Mouse (Mus musculus): ENCODE data around the gene Cdk2ap2.

DNA sequence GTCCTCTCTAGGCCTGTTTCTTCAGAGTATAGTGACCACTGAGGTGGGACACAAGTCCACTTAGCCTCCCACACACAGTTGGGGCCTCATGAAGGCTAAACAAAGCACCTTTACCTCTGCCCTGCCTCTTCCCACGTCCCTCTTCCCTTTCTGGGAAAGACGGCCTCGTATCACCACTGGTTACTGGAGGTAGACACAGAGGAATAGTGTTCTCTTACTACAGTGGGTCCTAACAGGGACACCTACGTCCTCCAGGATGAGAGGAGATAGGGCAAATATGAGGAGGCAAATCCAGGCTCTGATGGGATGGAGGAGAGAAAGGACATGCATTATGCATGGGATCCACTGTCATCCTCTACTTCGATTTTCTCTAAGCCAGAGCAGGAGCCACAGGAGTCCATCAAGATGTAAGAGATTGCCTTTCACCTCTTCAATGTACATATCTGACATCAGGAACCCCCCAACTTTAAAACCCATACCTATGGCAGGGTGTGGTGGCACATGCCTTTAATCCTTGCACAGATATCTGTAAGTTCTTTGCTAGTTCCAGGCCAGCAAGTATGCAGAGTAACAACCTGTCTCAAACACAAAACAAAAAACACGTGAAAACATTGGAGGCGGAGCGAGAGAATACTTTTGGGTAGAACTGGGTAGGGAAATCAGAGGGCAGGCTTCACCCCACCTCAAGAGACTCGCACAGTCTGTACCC lies 51.0 kb downstream of the Cdk2ap2 start:
- TF ChIP-seq CTCF (IDR thresholded peaks at IDR 0.05; ENCODE audit: low read depth, low read length) = no peak
- TF ChIP-seq POLR2A (IDR thresholded peaks at IDR 0.05; ENCODE audit: extremely low read depth, insufficient read depth, low read length) = no peak
